Mouse (Mus musculus): Measurements from ENCODE around the gene Gck. TPM values are rescaled to one million over a fixed set of nuclear protein-coding genes. Genes with fewer than 3 reads are reported as not detected.

The Gck gene
- total RNA-seq, 2 experiments from 2014 or later = 3.4 to 18.5 TPM

DNA sequence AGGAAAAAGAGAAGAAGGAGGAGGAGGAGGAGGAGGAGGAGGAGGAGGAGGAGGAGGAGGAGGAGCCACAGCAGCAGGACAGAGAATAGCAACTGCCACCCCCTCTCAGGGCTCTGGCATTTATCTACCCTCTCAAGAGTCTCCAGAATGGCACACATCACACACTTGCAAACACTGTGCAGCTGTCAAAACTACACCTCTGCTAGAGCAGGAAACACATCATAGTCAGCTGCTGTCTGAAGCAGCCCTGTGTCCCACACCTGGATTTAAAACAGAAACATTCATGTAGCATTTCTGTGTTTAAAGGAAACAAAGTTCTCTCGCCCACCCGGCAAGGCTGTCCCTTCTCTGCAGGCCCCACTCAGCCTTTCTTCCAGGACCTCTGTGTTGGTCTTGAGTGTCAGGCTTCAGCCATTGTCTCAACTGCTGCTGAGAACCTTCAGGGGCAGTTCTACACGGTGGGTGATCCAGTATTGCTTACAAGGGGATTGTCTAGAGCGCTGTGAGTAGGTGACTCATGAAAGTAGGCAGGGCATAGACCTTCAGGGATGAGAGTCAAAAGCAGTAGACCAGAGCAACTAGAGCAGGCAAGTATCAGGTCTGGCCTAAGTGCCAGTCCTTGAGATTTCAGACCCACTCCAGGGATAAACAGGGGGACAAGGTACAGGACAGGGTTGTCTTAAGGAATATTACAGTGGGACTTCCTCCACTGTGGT lies 98.7 kb downstream of the Gck start:
- intact Hi-C loops (cut with DNase I) = no loop called here
- DNase-seq = no peak

Other genes with a start within 250 kb of the Gck start
- 100 to 1,000 TPM; 157 to 168 TPM for gene Mrps24, start 234.4 kb downstream of the Gck start, total RNA-seq (2021)
- gene Urgcp, start 187.7 kb downstream of the Gck start, total RNA-seq (2021) = 10 to 100 TPM; 57.1 to 59.1 TPM
- gene Dbnl, start 161.6 kb downstream of the Gck start, total RNA-seq (2021) = 10 to 100 TPM; 27.5 to 30.3 TPM
- 100 to 1,000 TPM; 793 to 969 TPM for gene Pgam2, start 146.3 kb downstream of the Gck start, total RNA-seq (2021)
- gene Polm, start 112.1 kb downstream of the Gck start, total RNA-seq (2021) = 1 to 10 TPM; 2.7 to 3.1 TPM
- gene Aebp1, start 88.1 kb downstream of the Gck start, total RNA-seq (2021) = 10 to 100 TPM; 17.3 to 27.3 TPM
- gene Pold2, start 71.8 kb downstream of the Gck start, total RNA-seq (2021) = 10 to 100 TPM; 36.1 to 38.7 TPM
- 100 to 1,000 TPM; 502 to 735 TPM for gene Myl7, start 51.3 kb downstream of the Gck start, total RNA-seq (2021)
- 10 to 100 TPM; 60.5 to 66.3 TPM for gene Ykt6, start 5.6 kb upstream of the Gck start, total RNA-seq (2021)
- 1 to 10 TPM; 6.0 to 8.1 TPM for gene Camk2b, start 116.3 kb upstream of the Gck start, total RNA-seq (2021)
- not detected for gene A730071L15Rik, start 249.9 kb upstream of the Gck start, total RNA-seq (2021)